Mouse (Mus musculus) cortical plate, adult 2 months (tissue): ENCODE data around the gene Gm9913.

ENCODE experiments used
- CTCF ChIP-seq: fragments of 200-500 bp; IDR thresholded peaks from 2 replicates; pipeline ENCODE4 v1.5.1; 2011; ENCODE audit warnings: mild to moderate bottlenecking, control low read depth, low read length; ENCODE audit not compliant: insufficient read depth; ENCODE audit errors: extremely low read depth
- POLR2A ChIP-seq: fragments of 200-500 bp; IDR thresholded peaks from 2 replicates; pipeline ENCODE4 v1.6.1; 2011; ENCODE audit warnings: mild to moderate bottlenecking, low read length, control low read depth; ENCODE audit not compliant: insufficient read depth; ENCODE audit errors: extremely low read depth

GRCm38 (mm10) chr2:125525484-125525883, 20.6 kb downstream of the Gm9913 start:
- TF ChIP-seq CTCF: no peak
- no peak for TF ChIP-seq POLR2A
